Mouse (Mus musculus): ENCODE measurements around the gene Rbm4. TPM values are rescaled to one million over a fixed set of nuclear protein-coding genes. Genes with fewer than 3 reads are reported as not detected.
A peak's percentile ranks its signal among the peaks of the same experiment; 100 is the strongest.
"Not testable (repeated sequence)": the region's sequence is repeated elsewhere in the genome, so short reads cannot be mapped to it uniquely, and the experiment has no call there.

Gene Rbm4
- polyA plus RNA-seq, 1 experiment from 2014 or later = 67.2 TPM

- WGBS = 66% methylated on average over 16 of the region's 16 CpGs
- 0 out of 2 replicates have a peak, but pooled peaks cover 3% of the 10 kb centered on the region for H3K36me3 ChIP-seq (ENCODE audit: control insufficient read depth, insufficient read depth, low read length)
- H3K27me3 ChIP-seq (replicated peaks; ENCODE audit: control insufficient read depth, insufficient read depth, low read length) = no peaks in the 10 kb centered on the region
- H3K4me3 ChIP-seq (ENCODE audit: low read length) = no peak overlapping the region
- H3K4me2 ChIP-seq (ENCODE audit: low read length) = no peak overlapping the region
- H3K9me3 ChIP-seq (ENCODE audit: control insufficient read depth, low read length) = no peaks in the 10 kb centered on the region
- ATAC-seq = no peak
- H3K4me1 ChIP-seq (ENCODE audit: control insufficient read depth, insufficient read depth, low read depth, low read length) = no peaks in the 10 kb centered on the region
- no peak overlapping the region for H3K9ac ChIP-seq (ENCODE audit: low read depth, low read length)
- no peak overlapping the region for H3K27ac ChIP-seq (ENCODE audit: low read depth, low read length)
Measured at GRCm38 (mm10) chr19:4828444-4829114, 34.9 kb upstream of the Rbm4 start.

- H3K27me3 ChIP-seq (replicated peaks; ENCODE audit: control insufficient read depth, insufficient read depth, low read length) = no peaks in the 10 kb centered on the region
- no peak overlapping the region for H3K4me3 ChIP-seq (ENCODE audit: low read length)
- peak; percentile 92 for ATAC-seq
- H3K4me1 ChIP-seq (ENCODE audit: control insufficient read depth, insufficient read depth, low read depth, low read length) = no peaks in the 10 kb centered on the region
- H3K4me2 ChIP-seq (ENCODE audit: low read length) = no peak overlapping the region
- no peaks in the 10 kb centered on the region for H3K36me3 ChIP-seq (ENCODE audit: control insufficient read depth, insufficient read depth, low read length)
- WGBS = 66% methylated on average over 5 of the region's 5 CpGs
- no peak overlapping the region for H3K27ac ChIP-seq (ENCODE audit: low read depth, low read length)
- no peaks in the 10 kb centered on the region for H3K9me3 ChIP-seq (ENCODE audit: control insufficient read depth, low read length)
- no peak overlapping the region for H3K9ac ChIP-seq (ENCODE audit: low read depth, low read length)
Measured at GRCm38 (mm10) chr19:4820678-4821303, 27.1 kb upstream of the Rbm4 start.

GRCm38 (mm10) chr19:4817182-4817835 lies 23.6 kb upstream of the Rbm4 start:
- Histone ChIP-seq H3K27me3 (replicated peaks; ENCODE audit: control insufficient read depth, insufficient read depth, low read length) (no peaks in the 10 kb centered on the region), H3K4me2 (ENCODE audit: low read length) (no peak overlapping the region), H3K36me3 (ENCODE audit: control insufficient read depth, insufficient read depth, low read length) (no peaks in the 10 kb centered on the region), H3K27ac (ENCODE audit: low read depth, low read length) (no peak overlapping the region), H3K9ac (ENCODE audit: low read depth, low read length) (no peak overlapping the region), H3K9me3 (ENCODE audit: control insufficient read depth, low read length) (no peaks in the 10 kb centered on the region; the same call in 1 of the 2 replicates), H3K4me1 (ENCODE audit: control insufficient read depth, insufficient read depth, low read depth, low read length) (no peaks in the 10 kb centered on the region), H3K4me3 (ENCODE audit: low read length) (no peak overlapping the region)
- ATAC-seq = no peak
- WGBS = 71% methylated on average over 1 of the region's 1 CpGs

GRCm38 (mm10) chr19:4813015-4813414 lies 19.3 kb upstream of the Rbm4 start:
- no peak for ATAC-seq
- Histone ChIP-seq H3K36me3 (ENCODE audit: control insufficient read depth, insufficient read depth, low read length) (no peaks in the 10 kb centered on the region), H3K27ac (ENCODE audit: low read depth, low read length) (no peak overlapping the region), H3K27me3 (replicated peaks; ENCODE audit: control insufficient read depth, insufficient read depth, low read length) (no peaks in the 10 kb centered on the region), H3K9ac (ENCODE audit: low read depth, low read length) (no peak overlapping the region), H3K4me2 (ENCODE audit: low read length) (no peak overlapping the region), H3K4me3 (ENCODE audit: low read length) (no peak overlapping the region), H3K4me1 (ENCODE audit: control insufficient read depth, insufficient read depth, low read depth, low read length) (peaks cover 17% of the 10 kb centered on the region), H3K9me3 (ENCODE audit: control insufficient read depth, low read length) (no peaks in the 10 kb centered on the region; the same call in 1 of the 2 replicates)
- WGBS = 83% methylated on average over 5 of the region's 6 CpGs

DNA sequence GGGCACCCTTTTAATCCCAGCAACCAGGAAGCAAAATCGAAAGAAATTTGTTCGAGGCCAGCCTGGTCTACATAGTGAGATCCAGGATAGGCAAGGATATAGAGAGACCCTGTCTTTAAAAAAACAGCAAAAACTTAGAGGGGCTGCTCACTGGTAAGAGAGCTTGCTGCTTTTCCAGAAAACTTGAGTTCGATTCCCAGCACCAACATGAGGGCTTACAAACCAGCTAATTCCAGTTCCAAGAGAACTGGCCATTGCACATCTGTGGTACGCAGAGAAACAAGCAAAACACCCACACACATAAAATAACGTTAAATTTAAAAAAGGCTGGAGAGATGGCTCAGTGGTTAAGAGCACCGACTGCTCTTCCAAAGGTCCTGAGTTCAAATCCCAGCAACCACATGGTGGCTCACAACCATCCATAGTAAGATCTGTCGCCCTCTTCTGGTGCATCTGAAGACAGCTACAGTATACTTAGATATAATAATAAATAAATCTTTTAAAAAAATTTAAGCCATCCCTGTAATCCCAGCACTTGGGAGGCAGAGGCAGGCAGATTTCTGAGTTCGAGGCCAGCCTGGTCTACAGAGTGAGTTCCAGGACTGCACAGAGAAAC lies 18.7 kb upstream of the Rbm4 start:
- peak overlapping the region; percentile 93 for H3K4me3 ChIP-seq (ENCODE audit: low read length)
- H3K4me2 ChIP-seq (ENCODE audit: low read length) = peak overlapping the region; percentile 67
- H3K36me3 ChIP-seq (ENCODE audit: control insufficient read depth, insufficient read depth, low read length); H3K9me3 ChIP-seq (ENCODE audit: control insufficient read depth, low read length); H3K27ac ChIP-seq (ENCODE audit: low read depth, low read length); H3K27me3 ChIP-seq (replicated peaks; ENCODE audit: control insufficient read depth, insufficient read depth, low read length); ATAC-seq: not testable (repeated sequence)
- 78% methylated on average over 8 of the region's 8 CpGs for WGBS
- H3K9ac ChIP-seq (ENCODE audit: low read depth, low read length) = peak overlapping the region; percentile 71
- peaks cover 17% of the 10 kb centered on the region for H3K4me1 ChIP-seq (ENCODE audit: control insufficient read depth, insufficient read depth, low read depth, low read length)

DNA sequence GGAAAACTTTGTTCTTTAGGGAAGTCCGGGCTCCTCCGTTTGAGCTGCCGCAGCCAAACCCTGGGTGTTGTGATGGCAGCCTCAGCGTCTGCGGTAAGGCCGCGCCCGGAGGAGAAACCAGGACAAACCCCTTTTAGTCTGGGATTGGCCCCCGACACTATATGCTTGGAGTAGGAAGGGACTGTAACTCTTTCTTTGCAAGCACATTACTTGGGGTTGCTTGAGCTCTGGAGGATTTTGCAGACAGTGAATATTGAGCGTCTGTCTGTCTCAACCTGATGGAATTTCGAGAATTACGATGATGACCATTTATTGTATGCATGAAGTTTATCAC lies 18.2 kb upstream of the Rbm4 start:
- H3K27me3 ChIP-seq (replicated peaks; ENCODE audit: control insufficient read depth, insufficient read depth, low read length) = no peaks in the 10 kb centered on the region
- no peaks in the 10 kb centered on the region for H3K36me3 ChIP-seq (ENCODE audit: control insufficient read depth, insufficient read depth, low read length)
- WGBS = 4% methylated on average over 12 of the region's 12 CpGs
- peak; percentile 48 for ATAC-seq
- H3K9me3 ChIP-seq (ENCODE audit: control insufficient read depth, low read length) = no peaks in the 10 kb centered on the region; the same call in 1 of the 2 replicates
- H3K9ac ChIP-seq (ENCODE audit: low read depth, low read length) = peak overlapping the region; percentile 71
- H3K4me1 ChIP-seq (ENCODE audit: control insufficient read depth, insufficient read depth, low read depth, low read length) = peaks cover 17% of the 10 kb centered on the region
- peak overlapping the region; percentile 97 for H3K27ac ChIP-seq (ENCODE audit: low read depth, low read length)
- H3K4me2 ChIP-seq (ENCODE audit: low read length) = peak overlapping the region; percentile 67
- H3K4me3 ChIP-seq (ENCODE audit: low read length) = peak overlapping the region; percentile 93

- no peaks in the 10 kb centered on the region for H3K27me3 ChIP-seq (replicated peaks; ENCODE audit: control insufficient read depth, insufficient read depth, low read length)
- H3K36me3 ChIP-seq (ENCODE audit: control insufficient read depth, insufficient read depth, low read length) = no peaks in the 10 kb centered on the region
- H3K4me2 ChIP-seq (ENCODE audit: low read length) = peak within 1 kb of the TSS; percentile 94
- H3K9me3 ChIP-seq (ENCODE audit: control insufficient read depth, low read length) = no peaks in the 10 kb centered on the region; the same call in 1 of the 2 replicates
- peak within 1 kb of the TSS; percentile 93 for H3K4me3 ChIP-seq (ENCODE audit: low read length)
- under 1% methylated on average over 83 of the region's 83 CpGs for WGBS
- peak; percentile 99 for ATAC-seq
- H3K4me1 ChIP-seq (ENCODE audit: control insufficient read depth, insufficient read depth, low read depth, low read length) = peaks cover 17% of the 10 kb centered on the region
- peak within 1 kb of the TSS; percentile 97 for H3K27ac ChIP-seq (ENCODE audit: low read depth, low read length)
- peak within 1 kb of the TSS; percentile 71 for H3K9ac ChIP-seq (ENCODE audit: low read depth, low read length)
Measured at GRCm38 (mm10) chr19:4811063-4811908, 17.6 kb upstream of the Rbm4 start, which contains the start of the genes Gm21992 and Rbm14. Gene Gm21992 (minus strand): TSS chr19:4811612. Gene Rbm14 (minus strand): TSS chr19:4811634.

DNA sequence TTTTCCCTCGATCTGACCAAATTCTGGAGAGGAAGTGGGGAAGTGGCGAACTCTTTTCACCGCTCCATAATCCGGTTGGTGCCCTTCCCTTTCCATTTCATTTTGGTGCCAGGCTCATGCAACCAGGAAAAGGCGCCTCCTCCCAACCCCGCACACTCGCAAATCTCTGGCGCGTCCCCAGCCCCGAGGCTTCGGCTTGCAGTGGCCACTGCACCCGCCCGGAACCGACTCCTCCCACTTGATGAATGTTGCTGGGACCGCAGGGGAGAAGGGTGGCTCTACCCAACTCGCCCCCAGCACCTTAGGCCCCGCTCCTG lies 17.0 kb upstream of the Rbm4 start:
- Histone ChIP-seq H3K9ac (ENCODE audit: low read depth, low read length) (peak overlapping the region; percentile 71), H3K9me3 (ENCODE audit: control insufficient read depth, low read length) (no peaks in the 10 kb centered on the region; the same call in 1 of the 2 replicates), H3K36me3 (ENCODE audit: control insufficient read depth, insufficient read depth, low read length) (no peaks in the 10 kb centered on the region), H3K4me2 (ENCODE audit: low read length) (peak overlapping the region; percentile 94), H3K4me3 (ENCODE audit: low read length) (peak overlapping the region; percentile 93), H3K27me3 (replicated peaks; ENCODE audit: control insufficient read depth, insufficient read depth, low read length) (no peaks in the 10 kb centered on the region), H3K4me1 (ENCODE audit: control insufficient read depth, insufficient read depth, low read depth, low read length) (peaks cover 17% of the 10 kb centered on the region), H3K27ac (ENCODE audit: low read depth, low read length) (peak overlapping the region; percentile 97)
- 1% methylated on average over 15 of the region's 17 CpGs for WGBS
- no peak; the same call in 1 of the 2 replicates for ATAC-seq
